Mouse (Mus musculus) stomach, embryonic 15.5 days (tissue): ENCODE data around the gene Gm49396. TPM values are rescaled to one million over a fixed set of nuclear protein-coding genes. Genes with fewer than 3 reads are reported as not detected.

ENCODE experiments used
- ATAC-seq: fragments of 200-750 bp; cut with Nextera tagmentation; 2 replicates; pipeline ENCODE4 v1.8.0; 2017; ENCODE audit warnings: low read depth, moderate number of reproducible peaks, moderate TSS enrichment; ENCODE audit not compliant: insufficient read depth, low FRiP score
- H3K27ac ChIP-seq: fragments of 300-500 bp; sonication (generic); 2 replicates; pipeline ENCODE4 v1.5.1; 2015; ENCODE audit warnings: mild to moderate bottlenecking, inconsistent platforms
- H3K27me3 ChIP-seq: fragments of 300-500 bp; sonication (generic); replicated peaks from 2 replicates; pipeline ENCODE4 v1.6.1; 2015; ENCODE audit warnings: inconsistent platforms
- H3K36me3 ChIP-seq: fragments of 300-500 bp; sonication (generic); 2 replicates; pipeline ENCODE4 v1.6.1; 2015; ENCODE audit warnings: inconsistent platforms
- H3K4me1 ChIP-seq: fragments of 300-500 bp; sonication (generic); 2 replicates; pipeline ENCODE4 v1.6.1; 2015; ENCODE audit warnings: inconsistent platforms
- H3K4me2 ChIP-seq: fragments of 300-500 bp; sonication (generic); 2 replicates; pipeline ENCODE4 v1.6.1; 2015; ENCODE audit warnings: mild to moderate bottlenecking, inconsistent platforms
- H3K4me3 ChIP-seq: fragments of 300-500 bp; sonication (generic); replicated peaks from 2 replicates; pipeline ENCODE4 v1.5.1; 2015; ENCODE audit warnings: inconsistent platforms
- H3K9ac ChIP-seq: fragments of 300-500 bp; sonication (generic); 2 replicates; pipeline ENCODE4 v1.6.1; 2015; ENCODE audit warnings: inconsistent platforms
- H3K9me3 ChIP-seq: fragments of 300-500 bp; sonication (generic); 2 replicates; pipeline ENCODE4 v1.6.1; 2016; ENCODE audit warnings: inconsistent platforms
- WGBS: fragments of 180-500 bp; shearing (Covaris S2); methylation state at CpG from one replicate; pipeline ENCODE4 v1.1.7; 2015; 5-methylcytosine and 5-hydroxymethylcytosine counted together
- polyA plus RNA-seq: library from polyadenylated mRNA; unstranded; fragments of >200 nt; fragmentation: Nextera tagmentation; extraction: Ambion mirVana; gene quantifications from 2 replicates; pipeline ENCODE4 v1.2.1, GENCODE M21; 2015

Gene Gm49396
- polyA plus RNA-seq, 1 experiment from 2014 or later: 11.5 TPM

DNA sequence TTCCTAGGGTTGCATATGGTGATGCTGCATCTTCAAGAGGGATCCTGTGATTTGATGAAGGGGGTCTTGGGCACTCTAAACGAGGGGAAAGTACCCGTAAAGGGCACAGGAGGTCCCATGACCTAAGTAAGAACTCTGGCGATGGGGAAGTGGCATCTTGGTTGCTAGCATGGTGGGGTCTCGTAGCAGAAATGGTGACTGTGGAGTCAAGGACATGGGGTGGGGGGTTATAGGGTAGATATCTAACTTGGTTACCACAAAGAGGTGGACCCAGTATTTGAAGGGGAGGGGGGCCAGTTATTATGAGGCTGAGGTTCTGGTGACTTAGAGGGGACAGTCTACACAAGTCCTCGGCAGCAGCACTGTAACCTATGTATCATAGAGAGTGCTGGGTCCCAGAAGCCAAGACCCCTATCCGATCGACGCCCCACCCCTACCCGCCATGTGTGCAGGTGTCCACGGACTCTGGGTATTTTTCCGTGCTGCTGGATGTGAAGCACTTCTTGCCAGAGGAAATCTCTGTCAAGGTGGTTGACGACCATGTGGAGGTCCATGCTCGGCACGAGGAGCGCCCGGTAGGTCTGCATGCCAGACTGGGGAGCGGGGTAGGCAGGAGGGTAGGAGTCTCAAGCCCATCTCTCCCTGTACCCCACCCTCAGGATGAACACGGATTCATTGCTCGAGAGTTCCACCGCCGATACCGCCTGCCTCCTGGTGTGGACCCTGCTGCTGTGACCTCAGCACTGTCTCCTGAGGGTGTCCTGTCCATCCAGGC is 9.1 kb upstream of the Gm49396 start:
- peak overlapping the region; percentile 76 for H3K4me3 ChIP-seq
- peaks cover 23% of the 10 kb centered on the region for H3K36me3 ChIP-seq
- 80% methylated on average over 22 of the region's 22 CpGs for WGBS
- H3K27ac ChIP-seq: peak overlapping the region; percentile 99; the same call in 1 of the 2 replicates
- no peaks in the 10 kb centered on the region for H3K27me3 ChIP-seq
- no peak for ATAC-seq
- peaks cover 19% of the 10 kb centered on the region for H3K4me1 ChIP-seq
- peak overlapping the region; percentile 97 for H3K4me2 ChIP-seq
- H3K9ac ChIP-seq: no peak overlapping the region
- H3K9me3 ChIP-seq: no peaks in the 10 kb centered on the region

GRCm38 (mm10) chr7:30556894-30557536 is 6.1 kb upstream of the Gm49396 start:
- Histone ChIP-seq H3K4me2 (no peak overlapping the region), H3K9ac (no peak overlapping the region), H3K27ac (no peak overlapping the region), H3K9me3 (no peaks in the 10 kb centered on the region), H3K36me3 (peaks cover 23% of the 10 kb centered on the region), H3K4me3 (no peak overlapping the region), H3K4me1 (peaks cover 19% of the 10 kb centered on the region), H3K27me3 (no peaks in the 10 kb centered on the region)
- 92% methylated on average over 18 of the region's 18 CpGs for WGBS
- no peak for ATAC-seq

DNA sequence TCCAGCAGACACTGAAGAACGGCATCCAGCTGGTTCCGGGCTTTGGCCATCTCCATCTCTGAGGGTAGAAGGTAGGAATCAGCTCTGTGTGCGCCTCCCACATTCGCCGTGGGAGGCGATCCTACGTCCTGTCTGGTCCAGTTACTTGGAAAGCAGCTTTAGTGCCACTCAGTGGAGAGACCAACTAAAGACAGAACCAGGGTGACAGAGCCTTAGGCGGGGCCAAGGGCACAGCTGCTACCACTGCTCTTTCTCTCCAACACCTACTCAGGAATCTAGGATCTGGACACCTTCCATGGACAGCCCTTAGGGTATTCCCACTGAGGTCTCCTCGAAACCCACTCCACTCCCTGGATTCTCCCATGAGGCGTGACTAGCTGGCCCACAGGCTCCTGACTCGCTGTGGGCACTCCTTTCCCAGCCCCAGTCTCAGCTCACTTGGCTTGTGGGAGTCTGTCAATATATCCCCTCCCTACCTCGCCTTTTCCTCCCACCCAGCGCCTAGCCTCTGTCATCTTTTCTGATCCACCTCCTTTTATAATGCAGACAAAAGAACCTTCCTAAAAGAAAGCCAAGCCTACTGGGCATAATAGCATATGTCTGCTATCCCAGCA is 5.1 kb upstream of the Gm49396 start:
- ATAC-seq: no peak
- Histone ChIP-seq H3K4me3 (peak overlapping the region; percentile 61), H3K27ac (peak overlapping the region; percentile 44; the same call in 1 of the 2 replicates), H3K4me2 (peak overlapping the region; percentile 82), H3K36me3 (peaks cover 23% of the 10 kb centered on the region), H3K4me1 (peaks cover 19% of the 10 kb centered on the region), H3K27me3 (no peaks in the 10 kb centered on the region), H3K9me3 (no peaks in the 10 kb centered on the region), H3K9ac (0 out of 2 replicates have a peak overlapping the region, but pooled peaks have one; percentile 9)
- WGBS: 82% methylated on average over 13 of the region's 13 CpGs

DNA sequence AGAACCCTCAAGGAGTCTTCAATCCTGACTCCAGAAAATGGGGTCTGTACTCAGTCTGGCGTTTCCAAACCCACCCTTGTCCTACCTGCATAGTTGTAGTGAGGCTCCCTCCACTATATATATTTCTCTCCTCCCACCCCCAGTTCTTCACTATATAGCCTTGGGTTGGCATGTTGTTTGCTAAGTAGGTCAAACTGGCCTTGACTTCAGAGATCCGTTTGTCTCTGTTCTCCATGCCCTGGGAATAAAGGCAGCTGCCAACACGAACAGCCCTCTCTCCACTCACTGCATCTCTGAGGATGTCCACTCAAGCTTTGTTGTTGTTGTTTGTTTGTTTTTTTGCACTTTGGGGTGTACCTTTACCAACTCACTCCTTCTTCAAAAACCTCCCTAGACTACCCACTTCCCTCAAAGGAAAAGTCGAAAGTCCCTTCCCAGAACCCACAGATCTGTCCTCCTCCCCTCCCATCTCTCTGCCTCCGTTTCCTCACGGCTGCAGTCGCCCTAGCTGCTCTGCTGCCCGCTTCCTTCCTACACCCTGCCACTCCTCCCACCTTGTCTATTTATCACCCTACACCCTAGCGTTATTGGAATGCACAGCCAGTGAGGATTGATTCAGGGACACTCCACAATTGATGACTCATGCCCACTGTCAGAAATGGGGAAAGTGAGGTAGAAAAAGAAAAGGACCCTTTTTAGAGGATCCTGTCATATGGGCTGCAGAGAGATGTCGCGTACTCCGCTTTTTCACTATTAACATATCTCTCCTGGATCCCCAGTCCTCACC is 4.3 kb upstream of the Gm49396 start:
- peak overlapping the region; percentile 52 for H3K9ac ChIP-seq
- H3K4me1 ChIP-seq: peaks cover 11% of the 10 kb centered on the region; the same call in 1 of the 2 replicates
- H3K9me3 ChIP-seq: no peaks in the 10 kb centered on the region
- H3K4me3 ChIP-seq: peak overlapping the region; percentile 61
- no peak for ATAC-seq
- H3K27me3 ChIP-seq: no peaks in the 10 kb centered on the region
- 11% methylated on average over 12 of the region's 12 CpGs for WGBS
- peak overlapping the region; percentile 70 for H3K27ac ChIP-seq
- H3K4me2 ChIP-seq: peak overlapping the region; percentile 82
- H3K36me3 ChIP-seq: peaks cover 23% of the 10 kb centered on the region

DNA sequence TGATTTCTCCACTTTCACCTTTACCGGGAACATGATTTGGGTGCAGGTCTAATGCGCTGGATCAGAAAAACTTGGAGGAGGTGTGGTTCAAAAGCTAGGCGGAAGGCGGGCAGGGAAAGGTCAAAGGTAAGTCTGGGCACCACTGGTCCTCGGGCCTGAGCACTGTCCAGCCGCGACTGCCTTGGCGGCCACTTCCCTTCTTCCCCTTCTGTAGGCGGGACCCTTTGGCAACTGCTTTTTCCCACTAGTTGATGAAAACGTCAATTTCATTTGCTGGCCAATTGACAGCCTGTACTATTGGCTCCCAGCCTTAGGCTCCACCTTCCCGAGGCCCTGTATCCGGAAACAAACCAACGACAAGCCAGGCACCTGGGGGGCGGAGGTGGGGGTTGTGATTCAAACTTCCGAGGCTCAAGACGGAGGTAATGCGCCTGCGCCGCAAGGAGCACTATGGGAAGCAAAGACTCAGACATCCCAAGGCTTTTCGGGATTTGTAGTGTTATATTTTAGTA is 3.6 kb upstream of the Gm49396 start, which contains the start of gene Lin37:
Lin37 (minus strand) TSS at position 396 of the 512 bp plus-strand sequence.
- H3K27ac ChIP-seq: peak within 1 kb of the TSS; percentile 70
- no peaks in the 10 kb centered on the region for H3K9me3 ChIP-seq
- ATAC-seq: peak; percentile 83
- H3K27me3 ChIP-seq: no peaks in the 10 kb centered on the region
- peak within 1 kb of the TSS; percentile 61 for H3K4me3 ChIP-seq
- H3K9ac ChIP-seq: peak within 1 kb of the TSS; percentile 52
- peak within 1 kb of the TSS; percentile 82 for H3K4me2 ChIP-seq
- WGBS: under 1% methylated on average over 20 of the region's 20 CpGs
- peaks cover 15% of the 10 kb centered on the region; the same call in 1 of the 2 replicates for H3K4me1 ChIP-seq
- H3K36me3 ChIP-seq: peaks cover 23% of the 10 kb centered on the region

GRCm38 (mm10) chr7:30560296-30560695 is 2.8 kb upstream of the Gm49396 start:
- Histone ChIP-seq H3K4me2 (peak overlapping the region; percentile 82; the same call in 1 of the 2 replicates), H3K27me3 (no peaks in the 10 kb centered on the region), H3K27ac (no peak overlapping the region), H3K4me1 (peaks cover 15% of the 10 kb centered on the region; the same call in 1 of the 2 replicates), H3K9ac (no peak overlapping the region), H3K4me3 (no peak overlapping the region), H3K36me3 (peaks cover 18% of the 10 kb centered on the region), H3K9me3 (no peaks in the 10 kb centered on the region)
- WGBS: 61% methylated on average over 2 of the region's 2 CpGs
- ATAC-seq: no peak

GRCm38 (mm10) chr7:30562526-30563116 is 523 bp upstream of the Gm49396 start:
- peaks cover 9% of the 10 kb centered on the region for H3K36me3 ChIP-seq
- ATAC-seq: no peak

GRCm38 (mm10) chr7:30563906-30564280 is 749 bp downstream of the Gm49396 start:
- peak overlapping the region; percentile 60; the same call in 1 of the 2 replicates for H3K9ac ChIP-seq
- WGBS: 17% methylated on average over 6 of the region's 6 CpGs
- no peak for ATAC-seq

More at GRCm38 (mm10) chr7:30562526-30563116, 523 bp upstream of the Gm49396 start:
- WGBS: under 1% methylated on average over 27 of the region's 27 CpGs
- Histone ChIP-seq H3K4me2 (peak overlapping the region; percentile 70), H3K9me3 (no peaks in the 10 kb centered on the region), H3K4me3 (peak overlapping the region; percentile 88), H3K27ac (peak overlapping the region; percentile 99), H3K9ac (peak overlapping the region; percentile 44), H3K27me3 (no peaks in the 10 kb centered on the region), H3K4me1 (peaks cover 15% of the 10 kb centered on the region; the same call in 1 of the 2 replicates)

GRCm38 (mm10) chr7:30564970-30565571 is 1.9 kb downstream of the Gm49396 start, which contains the start of gene Igflr1:
Gene Igflr1, plus strand, starts transcription at chr7:30565427.
- Histone ChIP-seq H3K4me1 (peaks cover 6% of the 10 kb centered on the region; the same call in 1 of the 2 replicates), H3K9me3 (no peaks in the 10 kb centered on the region), H3K27me3 (no peaks in the 10 kb centered on the region), H3K9ac (no peak within 1 kb of the TSS), H3K4me3 (peak within 1 kb of the TSS; percentile 88; the same call in 1 of the 2 replicates), H3K36me3 (peaks cover 25% of the 10 kb centered on the region), H3K4me2 (peak within 1 kb of the TSS; percentile 70; the same call in 1 of the 2 replicates), H3K27ac (no peak within 1 kb of the TSS)
- ATAC-seq: no peak
- WGBS: 93% methylated on average over 12 of the region's 12 CpGs

More at GRCm38 (mm10) chr7:30563906-30564280, 749 bp downstream of the Gm49396 start:
- Histone ChIP-seq H3K4me3 (peak overlapping the region; percentile 88), H3K4me2 (peak overlapping the region; percentile 70), H3K4me1 (peaks cover 6% of the 10 kb centered on the region; the same call in 1 of the 2 replicates), H3K27ac (peak overlapping the region; percentile 99), H3K36me3 (peaks cover 14% of the 10 kb centered on the region), H3K27me3 (no peaks in the 10 kb centered on the region), H3K9me3 (no peaks in the 10 kb centered on the region)

- Histone ChIP-seq H3K9ac (no peak overlapping the region), H3K4me3 (no peak overlapping the region), H3K27me3 (no peaks in the 10 kb centered on the region), H3K9me3 (no peaks in the 10 kb centered on the region), H3K4me2 (no peak overlapping the region), H3K36me3 (peaks cover 34% of the 10 kb centered on the region), H3K27ac (no peak overlapping the region), H3K4me1 (peaks cover 6% of the 10 kb centered on the region; the same call in 1 of the 2 replicates)
- 82% methylated on average over 9 of the region's 9 CpGs for whole genome bisulfite sequencing
- no peak for ATAC-seq
These were observed 2.9 kb downstream of the Gm49396 start for GRCm38 (mm10) chr7:30566033-30566432.
